Mouse (Mus musculus) midbrain, embryonic 10.5 days (tissue): Measurements from ENCODE around the gene Mindy4. TPM values are rescaled to one million over a fixed set of nuclear protein-coding genes. Genes with fewer than 3 reads are reported as not detected.

Source experiments
- DNase-seq: peaks from one replicate; pipeline ENCODE4 v3.0.0-alpha.2; 2017; ENCODE audit warnings: low spot score
- H3K27ac ChIP-seq: fragments of 300-500 bp; sonication (generic); replicated peaks from 2 replicates; pipeline ENCODE4 v1.5.1; 2016; ENCODE audit warnings: mild to moderate bottlenecking
- H3K27me3 ChIP-seq: fragments of 300-500 bp; sonication (generic); 2 replicates; pipeline ENCODE4 v1.6.1; 2016; ENCODE audit warnings: low read depth, mild to moderate bottlenecking; ENCODE audit not compliant: poor library complexity, severe bottlenecking
- H3K36me3 ChIP-seq: fragments of 300-500 bp; sonication (generic); 2 replicates; pipeline ENCODE4 v1.6.1; 2016; ENCODE audit warnings: mild to moderate bottlenecking, moderate library complexity
- H3K4me1 ChIP-seq: fragments of 300-500 bp; sonication (generic); 2 replicates; pipeline ENCODE4 v1.6.1; 2016
- H3K4me3 ChIP-seq: fragments of 300-500 bp; sonication (generic); 2 replicates; pipeline ENCODE4 v1.5.1; 2016; ENCODE audit warnings: mild to moderate bottlenecking, moderate library complexity
- H3K9me3 ChIP-seq: fragments of 300-500 bp; sonication (generic); replicated peaks from 2 replicates; pipeline ENCODE4 v1.6.1; 2016; ENCODE audit warnings: mild to moderate bottlenecking
- WGBS: fragments of 180-500 bp; shearing (Covaris S2); methylation state at CpG from one replicate; pipeline ENCODE4 v1.1.7; 2016; 5-methylcytosine and 5-hydroxymethylcytosine counted together
- polyA plus RNA-seq: library from polyadenylated mRNA; unstranded; fragments of >200 nt; fragmentation: Nextera tagmentation; extraction: Ambion mirVana; gene quantifications from 2 replicates; pipeline ENCODE4 v1.2.1, GENCODE M21; 2016

Mindy4 gene
- polyA plus RNA-seq, 1 experiment from 2014 or later: 23.3 TPM

- H3K9me3 ChIP-seq: no peaks in the 10 kb centered on the region
- H3K36me3 ChIP-seq: peaks cover 87% of the 10 kb centered on the region
- no peak for DNase-seq
- no peak overlapping the region for H3K27ac ChIP-seq
- H3K4me1 ChIP-seq: no peaks in the 10 kb centered on the region
- H3K27me3 ChIP-seq: no peaks in the 10 kb centered on the region
- no peak overlapping the region for H3K4me3 ChIP-seq
- WGBS: 93% methylated on average over 9 of the region's 9 CpGs
These were observed 15.0 kb downstream of the Mindy4 start for GRCm38 (mm10) chr6:55218232-55218631.

DNA sequence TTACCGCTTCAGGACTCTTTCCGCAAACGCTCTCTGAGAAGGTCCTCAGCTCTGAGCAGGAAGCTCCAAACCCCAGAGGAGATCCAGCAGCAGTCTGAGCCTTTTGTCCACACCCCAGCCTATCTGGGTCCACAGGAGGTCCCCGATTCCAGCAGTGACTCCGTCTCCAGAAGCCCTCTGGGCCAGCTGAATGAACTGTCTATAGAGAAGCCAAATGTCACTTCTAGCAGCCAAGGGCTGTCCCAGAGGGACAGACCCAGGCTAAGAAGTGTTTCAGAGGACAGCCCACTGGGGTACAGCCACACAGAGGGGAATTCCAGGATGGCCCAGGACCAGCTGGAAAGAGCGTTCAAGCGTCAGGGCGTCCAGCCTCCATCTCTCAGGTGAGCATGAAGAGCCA lies 20.8 kb downstream of the Mindy4 start:
- peaks cover 66% of the 10 kb centered on the region for H3K36me3 ChIP-seq

GRCm38 (mm10) chr6:55230048-55230447 lies 26.9 kb downstream of the Mindy4 start:
- WGBS: 86% methylated on average over 8 of the region's 8 CpGs
- H3K4me3 ChIP-seq: no peak overlapping the region
- no peaks in the 10 kb centered on the region for H3K9me3 ChIP-seq
- no peaks in the 10 kb centered on the region for H3K27me3 ChIP-seq
- no peak overlapping the region for H3K27ac ChIP-seq
- no peak for DNase-seq
- peaks cover 54% of the 10 kb centered on the region for H3K36me3 ChIP-seq
- no peaks in the 10 kb centered on the region for H3K4me1 ChIP-seq

More for the DNA sequence above, 20.8 kb downstream of the Mindy4 start:
- Histone ChIP-seq H3K4me3 (no peak overlapping the region), H3K4me1 (no peaks in the 10 kb centered on the region), H3K27ac (no peak overlapping the region), H3K9me3 (no peaks in the 10 kb centered on the region), H3K27me3 (no peaks in the 10 kb centered on the region)
- DNase-seq: no peak
- WGBS: 92% methylated on average over 8 of the region's 8 CpGs

DNA sequence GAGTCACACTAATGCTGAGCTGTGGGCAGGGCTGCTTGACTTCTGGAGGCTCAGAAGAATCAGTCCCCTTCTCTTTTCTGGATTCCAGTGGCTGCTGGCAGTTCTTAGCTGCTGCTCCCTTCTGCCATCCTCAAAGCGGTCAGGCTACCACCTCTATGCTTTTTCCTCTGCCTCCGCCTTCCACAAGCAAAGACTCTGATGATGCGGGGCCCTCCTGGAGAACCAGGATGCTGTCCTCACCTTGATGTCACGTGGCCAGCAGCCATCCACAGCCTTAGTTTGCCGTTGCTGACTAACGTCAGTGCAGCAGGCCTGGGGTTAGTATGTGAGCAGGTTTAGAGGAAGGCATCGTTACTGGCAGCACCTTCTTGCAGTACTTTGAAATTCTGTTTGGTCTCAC lies 28.9 kb downstream of the Mindy4 start:
- 91% methylated on average over 7 of the region's 7 CpGs for WGBS
- peaks cover 54% of the 10 kb centered on the region for H3K36me3 ChIP-seq
- no peaks in the 10 kb centered on the region for H3K27me3 ChIP-seq
- H3K4me3 ChIP-seq: no peak overlapping the region
- DNase-seq: no peak
- no peaks in the 10 kb centered on the region for H3K9me3 ChIP-seq
- H3K4me1 ChIP-seq: no peaks in the 10 kb centered on the region
- no peak overlapping the region for H3K27ac ChIP-seq

DNA sequence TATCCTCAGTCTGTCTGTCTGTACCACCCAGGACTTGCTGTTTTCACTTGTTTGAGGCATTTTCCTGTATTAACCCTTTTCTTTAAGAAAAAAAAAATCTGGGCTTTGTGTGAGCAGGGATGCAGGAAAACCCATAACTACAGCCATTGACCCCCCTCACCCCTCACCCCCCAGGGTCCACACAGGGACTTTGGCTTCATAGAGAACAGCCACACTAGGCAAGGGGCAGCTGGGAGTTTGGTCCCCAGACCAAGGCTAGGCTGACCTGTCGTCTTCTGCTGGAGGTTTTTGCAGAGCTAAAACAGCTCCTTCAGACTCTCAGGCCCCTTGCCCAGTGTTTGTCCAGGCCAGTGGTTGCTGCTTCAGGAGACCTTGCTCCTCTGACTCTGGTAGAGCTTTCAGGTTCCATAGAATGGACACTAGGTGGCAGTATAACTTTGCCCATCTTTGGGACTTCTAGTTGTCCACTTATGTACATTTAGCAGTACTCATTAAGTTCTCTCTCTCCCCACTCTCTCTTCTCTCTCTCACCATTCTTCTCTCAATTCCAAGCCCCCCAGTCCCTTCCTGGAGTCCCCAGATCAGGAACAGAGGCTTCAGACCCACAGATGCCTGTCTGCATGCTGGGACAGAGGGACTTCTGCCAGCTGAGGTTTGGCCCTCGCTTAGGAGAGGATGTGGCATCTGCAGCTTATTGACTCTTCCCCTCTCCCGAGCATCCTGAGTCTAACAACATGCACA lies 29.5 kb downstream of the Mindy4 start:
- WGBS: 69% methylated on average over 3 of the region's 3 CpGs
- Histone ChIP-seq H3K27me3 (no peaks in the 10 kb centered on the region), H3K36me3 (peaks cover 59% of the 10 kb centered on the region), H3K4me3 (no peak overlapping the region), H3K9me3 (no peaks in the 10 kb centered on the region), H3K27ac (no peak overlapping the region), H3K4me1 (no peaks in the 10 kb centered on the region)
- peak; percentile 27 for DNase-seq

- no peak for DNase-seq
- 94% methylated on average over 5 of the region's 5 CpGs for WGBS
- Histone ChIP-seq H3K4me3 (no peak overlapping the region), H3K36me3 (peaks cover 66% of the 10 kb centered on the region), H3K4me1 (no peaks in the 10 kb centered on the region), H3K9me3 (no peaks in the 10 kb centered on the region), H3K27me3 (no peaks in the 10 kb centered on the region), H3K27ac (no peak overlapping the region)
These were observed 30.1 kb downstream of the Mindy4 start for GRCm38 (mm10) chr6:55233326-55233725.

DNA sequence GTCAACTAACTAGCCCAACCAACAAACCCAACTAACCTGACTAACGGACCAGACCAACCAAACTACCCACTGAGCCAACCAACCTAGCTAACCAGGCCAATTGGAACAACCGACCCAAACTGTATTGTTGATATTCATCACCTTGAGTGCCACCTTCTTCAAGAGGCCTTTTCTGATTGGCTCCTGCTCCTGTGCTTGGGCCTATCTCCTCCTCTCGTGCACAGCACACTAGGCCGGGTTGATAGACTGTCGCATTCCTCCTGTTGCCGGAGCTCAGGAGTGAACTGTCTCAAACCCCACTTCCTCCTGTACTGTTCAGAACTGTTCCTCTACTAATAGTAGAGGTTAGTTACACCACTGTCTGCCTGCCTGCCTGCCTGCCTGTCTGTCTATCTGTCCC lies 31.5 kb downstream of the Mindy4 start:
- peaks cover 74% of the 10 kb centered on the region for H3K36me3 ChIP-seq
- H3K4me1 ChIP-seq: no peaks in the 10 kb centered on the region
- no peak for DNase-seq
- no peak overlapping the region for H3K4me3 ChIP-seq
- no peaks in the 10 kb centered on the region for H3K9me3 ChIP-seq
- H3K27me3 ChIP-seq: no peaks in the 10 kb centered on the region
- WGBS: 87% methylated on average over 6 of the region's 6 CpGs
- H3K27ac ChIP-seq: no peak overlapping the region

DNA sequence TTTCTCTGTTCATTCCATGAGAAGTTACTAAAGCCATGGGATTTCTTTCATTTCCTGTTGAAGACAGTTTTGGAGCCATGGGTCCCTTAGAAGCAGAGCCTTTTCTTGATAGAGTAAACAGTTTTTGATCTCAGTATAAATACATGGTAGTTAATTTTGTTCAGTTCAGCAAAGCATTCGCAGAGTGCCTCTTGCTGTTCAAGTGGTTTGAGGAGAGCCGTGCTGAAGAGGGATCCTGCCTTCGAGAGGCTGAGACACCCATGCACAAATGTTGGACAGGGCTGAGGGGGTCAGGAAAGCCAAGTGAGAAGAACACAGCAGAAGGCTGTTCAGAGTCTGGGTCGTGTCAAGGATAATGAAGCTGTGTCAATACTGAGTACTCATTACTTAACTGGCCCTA lies 32.5 kb downstream of the Mindy4 start:
- Histone ChIP-seq H3K9me3 (no peaks in the 10 kb centered on the region), H3K36me3 (peaks cover 71% of the 10 kb centered on the region), H3K4me3 (no peak overlapping the region), H3K27me3 (no peaks in the 10 kb centered on the region), H3K27ac (no peak overlapping the region), H3K4me1 (no peaks in the 10 kb centered on the region)
- no peak for DNase-seq
- WGBS: 79% methylated on average over 4 of the region's 4 CpGs

DNA sequence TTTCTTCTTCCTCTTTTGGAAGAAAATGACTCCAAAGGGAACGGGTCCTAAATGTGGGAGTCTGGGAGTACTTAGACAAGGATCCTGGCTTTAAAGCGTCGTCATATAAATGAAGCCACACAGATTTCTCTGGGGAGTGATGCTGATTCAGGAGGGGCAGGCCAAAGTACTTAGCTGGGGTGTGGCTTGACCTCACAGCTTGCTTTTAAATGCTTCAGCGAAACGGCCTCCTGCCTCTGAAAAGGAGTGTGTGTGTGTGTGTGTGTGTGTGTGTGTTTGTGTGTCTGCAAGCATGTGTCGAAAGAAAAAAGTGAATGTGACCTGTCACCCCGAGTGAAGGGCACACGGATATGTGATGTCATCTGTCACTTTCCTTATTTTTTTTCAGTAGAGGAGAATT lies 36.7 kb downstream of the Mindy4 start:
- H3K4me3 ChIP-seq: no peak overlapping the region
- no peaks in the 10 kb centered on the region for H3K9me3 ChIP-seq
- peaks cover 63% of the 10 kb centered on the region for H3K36me3 ChIP-seq
- no peaks in the 10 kb centered on the region for H3K4me1 ChIP-seq
- no peaks in the 10 kb centered on the region for H3K27me3 ChIP-seq
- 70% methylated on average over 8 of the region's 8 CpGs for WGBS
- DNase-seq: no peak
- H3K27ac ChIP-seq: no peak overlapping the region

DNA sequence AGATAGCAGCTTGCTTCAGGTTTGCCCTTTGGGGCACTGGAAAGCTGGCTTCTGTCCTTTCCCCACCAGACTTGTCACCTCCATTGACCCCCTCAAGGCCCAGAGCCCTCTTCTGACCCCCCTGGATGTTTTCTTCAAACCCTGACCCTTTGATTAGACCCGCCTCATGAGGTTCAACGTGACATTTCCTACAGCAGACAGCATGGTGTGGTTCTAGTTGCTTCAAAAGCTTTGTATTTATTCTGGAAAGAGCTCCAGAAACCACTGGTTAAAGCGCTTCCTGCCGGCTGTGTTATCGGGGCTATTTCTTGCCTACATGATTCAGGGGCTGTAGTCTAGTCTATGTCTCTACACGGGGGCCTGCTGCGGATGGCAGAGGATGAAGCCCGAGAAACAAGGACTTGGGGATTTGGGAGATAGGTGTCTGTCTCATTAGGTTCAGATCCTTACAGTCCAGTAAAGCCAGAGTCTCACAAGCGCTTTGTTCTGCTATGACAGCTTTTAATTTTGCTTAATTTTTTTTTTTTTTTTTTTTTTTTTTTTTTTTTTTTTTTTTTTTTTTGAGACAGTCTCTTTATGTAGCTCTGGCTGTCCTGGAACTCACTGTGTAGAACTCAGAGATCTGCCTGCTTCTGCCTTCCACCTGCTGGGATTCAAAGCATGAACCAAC lies 37.5 kb downstream of the Mindy4 start:
- Histone ChIP-seq H3K27ac (no peak overlapping the region), H3K9me3 (no peaks in the 10 kb centered on the region), H3K27me3 (no peaks in the 10 kb centered on the region), H3K4me3 (no peak overlapping the region), H3K36me3 (peaks cover 65% of the 10 kb centered on the region), H3K4me1 (no peaks in the 10 kb centered on the region)
- no peak for DNase-seq
- WGBS: 89% methylated on average over 9 of the region's 9 CpGs

- Histone ChIP-seq H3K27me3 (no peaks in the 10 kb centered on the region), H3K4me3 (no peak overlapping the region), H3K27ac (no peak overlapping the region), H3K36me3 (peaks cover 73% of the 10 kb centered on the region), H3K9me3 (no peaks in the 10 kb centered on the region), H3K4me1 (no peaks in the 10 kb centered on the region)
- no peak for DNase-seq
- WGBS: 81% methylated on average over 5 of the region's 5 CpGs
These were observed 38.3 kb downstream of the Mindy4 start for GRCm38 (mm10) chr6:55241479-55241878.

- Histone ChIP-seq H3K36me3 (peaks cover 50% of the 10 kb centered on the region), H3K4me1 (no peaks in the 10 kb centered on the region), H3K9me3 (no peaks in the 10 kb centered on the region), H3K27me3 (no peaks in the 10 kb centered on the region), H3K4me3 (no peak overlapping the region), H3K27ac (no peak overlapping the region)
- WGBS: 96% methylated on average over 8 of the region's 8 CpGs
- DNase-seq: no peak
These were observed 42.5 kb downstream of the Mindy4 start for GRCm38 (mm10) chr6:55245680-55246079.

- WGBS: 90% methylated on average over 7 of the region's 7 CpGs
- Histone ChIP-seq H3K4me3 (no peak overlapping the region), H3K27me3 (no peaks in the 10 kb centered on the region), H3K4me1 (no peaks in the 10 kb centered on the region), H3K36me3 (peaks cover 49% of the 10 kb centered on the region), H3K9me3 (no peaks in the 10 kb centered on the region), H3K27ac (no peak overlapping the region)
- no peak for DNase-seq
These were observed 43.3 kb downstream of the Mindy4 start for GRCm38 (mm10) chr6:55246441-55246840.
